Mouse (Mus musculus): ENCODE measurements around the gene Zfp322a. TPM values are rescaled to one million over a fixed set of nuclear protein-coding genes. Genes with fewer than 3 reads are reported as not detected.
"Not testable (repeated sequence)": the region's sequence is repeated elsewhere in the genome, so short reads cannot be mapped to it uniquely, and the experiment has no call there.

The Zfp322a gene
- polyA plus RNA-seq, 1 experiment from 2014 or later = 42.3 TPM

- H3K4me1 ChIP-seq (replicated peaks) = peaks cover 26% of the 10 kb centered on the region
- peaks cover 53% of the 10 kb centered on the region for H3K27me3 ChIP-seq (ENCODE audit: insufficient read depth, poor library complexity, severe bottlenecking)
- H3K27ac ChIP-seq, H3K36me3 ChIP-seq, H3K9me3 ChIP-seq: not testable (repeated sequence)
- DNase-seq (ENCODE audit: low spot score) = peak; percentile 66
- 2% methylated on average over 18 of the region's 18 CpGs for WGBS
- H3K4me3 ChIP-seq = peak overlapping the region; percentile 57
Observed at GRCm38 (mm10) chr13:23308639-23309307, 60.2 kb downstream of the Zfp322a start.

DNA sequence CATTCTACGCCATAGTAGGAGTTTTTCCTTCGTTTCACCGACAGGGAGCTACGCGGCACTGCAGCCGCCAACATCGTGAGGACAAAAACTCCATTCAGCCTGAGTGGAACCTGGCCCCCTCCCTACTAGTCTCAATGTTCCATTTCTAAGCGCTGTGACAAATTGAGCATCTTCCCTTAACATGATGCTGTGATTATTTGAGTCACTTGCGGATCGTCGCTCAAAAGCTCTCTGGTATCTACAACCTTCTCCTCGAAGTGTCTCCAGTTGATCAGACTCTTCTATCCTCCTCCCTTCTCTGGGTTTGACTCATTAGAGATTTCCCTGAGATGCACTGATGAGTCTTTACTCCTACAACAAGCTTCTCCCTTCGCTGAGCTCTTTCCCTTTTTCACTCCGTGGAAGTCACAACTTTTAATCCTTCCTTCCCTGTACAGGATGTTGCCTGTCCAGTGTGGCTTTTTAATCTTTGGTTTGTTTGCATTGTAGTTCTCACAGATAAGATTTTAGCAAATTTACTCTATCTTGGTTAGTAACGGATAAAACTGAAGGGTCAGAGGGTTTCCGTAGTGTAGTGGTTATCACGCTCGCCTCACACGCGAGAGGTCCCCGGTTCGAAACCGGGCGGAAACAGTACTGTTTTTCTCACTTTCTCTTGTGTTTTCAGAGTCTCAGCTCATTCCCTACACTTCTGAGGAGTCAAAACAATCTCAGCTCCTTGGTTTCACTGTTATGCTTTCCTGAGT lies 61.8 kb downstream of the Zfp322a start:
- DNase-seq (ENCODE audit: low spot score) = peak; percentile 72
- Histone ChIP-seq H3K27ac (peak overlapping the region; percentile 50; the same call in 1 of the 2 replicates), H3K27me3 (ENCODE audit: insufficient read depth, poor library complexity, severe bottlenecking) (peaks cover 38% of the 10 kb centered on the region), H3K4me3 (peak overlapping the region; percentile 55), H3K4me1 (replicated peaks) (peaks cover 18% of the 10 kb centered on the region), H3K36me3 (no peaks in the 10 kb centered on the region), H3K9me3 (no peaks in the 10 kb centered on the region)
- WGBS = under 1% methylated on average over 24 of the region's 24 CpGs

- DNase-seq (ENCODE audit: low spot score) = no peak
- Histone ChIP-seq H3K9me3 (no peaks in the 10 kb centered on the region), H3K4me3 (peak overlapping the region; percentile 55), H3K27ac (peak overlapping the region; percentile 50; the same call in 1 of the 2 replicates), H3K4me1 (replicated peaks) (peaks cover 18% of the 10 kb centered on the region), H3K36me3 (no peaks in the 10 kb centered on the region), H3K27me3 (ENCODE audit: insufficient read depth, poor library complexity, severe bottlenecking) (peaks cover 32% of the 10 kb centered on the region)
- WGBS = 7% methylated on average over 10 of the region's 10 CpGs
Observed at GRCm38 (mm10) chr13:23306707-23307068, 62.3 kb downstream of the Zfp322a start.

Other genes with a start within 250 kb of the Zfp322a start
- gene Vmn1r218, start 236.1 kb downstream of the Zfp322a start, polyA plus RNA-seq (2016; fragmentation: Nextera tagmentation; extraction: Ambion mirVana) = not detected in 2 replicates
- gene Vmn1r219, start 209.9 kb downstream of the Zfp322a start, polyA plus RNA-seq (2016; fragmentation: Nextera tagmentation; extraction: Ambion mirVana) = 0.03 TPM in 1 of 2 replicates, not detected in the other
- not detected in 2 replicates for gene Vmn1r220, start 181.2 kb downstream of the Zfp322a start, polyA plus RNA-seq (2016; fragmentation: Nextera tagmentation; extraction: Ambion mirVana)
- gene Vmn1r221, start 155.1 kb downstream of the Zfp322a start, polyA plus RNA-seq (2016; fragmentation: Nextera tagmentation; extraction: Ambion mirVana) = not detected in 2 replicates
- gene Vmn1r222, start 133.3 kb downstream of the Zfp322a start, polyA plus RNA-seq (2016; fragmentation: Nextera tagmentation; extraction: Ambion mirVana) = not detected in 2 replicates
- not detected in 2 replicates for gene Vmn1r223, start 122.1 kb downstream of the Zfp322a start, polyA plus RNA-seq (2016; fragmentation: Nextera tagmentation; extraction: Ambion mirVana)
- gene Abt1, start 54.7 kb upstream of the Zfp322a start, polyA plus RNA-seq (2016; fragmentation: Nextera tagmentation; extraction: Ambion mirVana) = 13.4 and 14.5 TPM in 2 replicates
- 0.04 TPM in 1 of 2 replicates, not detected in the other for gene Btn1a1, start 96.7 kb upstream of the Zfp322a start, polyA plus RNA-seq (2016; fragmentation: Nextera tagmentation; extraction: Ambion mirVana)
- gene Btn2a2, start 119.6 kb upstream of the Zfp322a start, polyA plus RNA-seq (2016; fragmentation: Nextera tagmentation; extraction: Ambion mirVana) = 0.29 and 0.35 TPM in 2 replicates
- 5.8 and 7.4 TPM in 2 replicates for gene Hist1h4h, start 161.8 kb upstream of the Zfp322a start, polyA plus RNA-seq (2016; fragmentation: Nextera tagmentation; extraction: Ambion mirVana)
- gene Hist1h2af, start 164.7 kb upstream of the Zfp322a start, polyA plus RNA-seq (2016; fragmentation: Nextera tagmentation; extraction: Ambion mirVana) = 7.8 and 9.2 TPM in 2 replicates
- 3.3 and 6.0 TPM in 2 replicates for gene Hist1h3g, start 166.2 kb upstream of the Zfp322a start, polyA plus RNA-seq (2016; fragmentation: Nextera tagmentation; extraction: Ambion mirVana)
- gene Hist1h2bh, start 174.2 kb upstream of the Zfp322a start, polyA plus RNA-seq (2016; fragmentation: Nextera tagmentation; extraction: Ambion mirVana) = 0.51 and 1.1 TPM in 2 replicates
- 0.92 and 1.1 TPM in 2 replicates for gene Hist1h3f, start 174.8 kb upstream of the Zfp322a start, polyA plus RNA-seq (2016; fragmentation: Nextera tagmentation; extraction: Ambion mirVana)
- gene Hist1h4f, start 182.4 kb upstream of the Zfp322a start, polyA plus RNA-seq (2016; fragmentation: Nextera tagmentation; extraction: Ambion mirVana) = 0.56 TPM in 1 of 2 replicates, not detected in the other
- gene Hist1h1d, start 184.1 kb upstream of the Zfp322a start, polyA plus RNA-seq (2016; fragmentation: Nextera tagmentation; extraction: Ambion mirVana) = 0.37 and 0.49 TPM in 2 replicates
- 5.3 and 5.6 TPM in 2 replicates for gene Hist1h3e, start 193.2 kb upstream of the Zfp322a start, polyA plus RNA-seq (2016; fragmentation: Nextera tagmentation; extraction: Ambion mirVana)
- 102 and 103 TPM in 2 replicates for gene Hist1h2ae, start 202.0 kb upstream of the Zfp322a start, polyA plus RNA-seq (2016; fragmentation: Nextera tagmentation; extraction: Ambion mirVana)
- 7.0 and 7.3 TPM in 2 replicates for gene Hist1h2bg, start 202.2 kb upstream of the Zfp322a start, polyA plus RNA-seq (2016; fragmentation: Nextera tagmentation; extraction: Ambion mirVana)
- gene Hist1h2bf, start 205.0 kb upstream of the Zfp322a start, polyA plus RNA-seq (2016; fragmentation: Nextera tagmentation; extraction: Ambion mirVana) = 4.7 and 5.1 TPM in 2 replicates
- gene Hist1h2ad, start 205.2 kb upstream of the Zfp322a start, polyA plus RNA-seq (2016; fragmentation: Nextera tagmentation; extraction: Ambion mirVana) = 1.8 and 2.2 TPM in 2 replicates
- 4.8 and 10.9 TPM in 2 replicates for gene Hist1h3d, start 206.6 kb upstream of the Zfp322a start, polyA plus RNA-seq (2016; fragmentation: Nextera tagmentation; extraction: Ambion mirVana)
- 101 and 107 TPM in 2 replicates for gene Hist1h4d, start 212.4 kb upstream of the Zfp322a start, polyA plus RNA-seq (2016; fragmentation: Nextera tagmentation; extraction: Ambion mirVana)